Mouse (Mus musculus) erythroblast, embryonic 14.5 days (primary cell): ENCODE results near the gene Ntan1.

Experiments used
- GATA1 ChIP-seq: IDR thresholded peaks from 2 replicates; pipeline ENCODE4 v1.6.1; 2012; ENCODE audit warnings: low read length, inconsistent platforms, mixed read lengths
- TAL1 ChIP-seq: IDR thresholded peaks from 3 replicates; pipeline ENCODE4 v1.6.1; 2012; ENCODE audit warnings: low read length, inconsistent platforms, mixed read lengths

- no peak for TF ChIP-seq GATA1
- TF ChIP-seq TAL1 = no peak
Measured at GRCm38 (mm10) chr16:13853886-13854285, 35.2 kb downstream of the Ntan1 start.
